Mouse (Mus musculus): Measurements from ENCODE around the gene Vps72. TPM values are rescaled to one million over a fixed set of nuclear protein-coding genes. Genes with fewer than 3 reads are reported as not detected.

Gene Vps72
- total RNA-seq, 2 experiments from 2014 or later = 45.8 to 59.5 TPM

DNA sequence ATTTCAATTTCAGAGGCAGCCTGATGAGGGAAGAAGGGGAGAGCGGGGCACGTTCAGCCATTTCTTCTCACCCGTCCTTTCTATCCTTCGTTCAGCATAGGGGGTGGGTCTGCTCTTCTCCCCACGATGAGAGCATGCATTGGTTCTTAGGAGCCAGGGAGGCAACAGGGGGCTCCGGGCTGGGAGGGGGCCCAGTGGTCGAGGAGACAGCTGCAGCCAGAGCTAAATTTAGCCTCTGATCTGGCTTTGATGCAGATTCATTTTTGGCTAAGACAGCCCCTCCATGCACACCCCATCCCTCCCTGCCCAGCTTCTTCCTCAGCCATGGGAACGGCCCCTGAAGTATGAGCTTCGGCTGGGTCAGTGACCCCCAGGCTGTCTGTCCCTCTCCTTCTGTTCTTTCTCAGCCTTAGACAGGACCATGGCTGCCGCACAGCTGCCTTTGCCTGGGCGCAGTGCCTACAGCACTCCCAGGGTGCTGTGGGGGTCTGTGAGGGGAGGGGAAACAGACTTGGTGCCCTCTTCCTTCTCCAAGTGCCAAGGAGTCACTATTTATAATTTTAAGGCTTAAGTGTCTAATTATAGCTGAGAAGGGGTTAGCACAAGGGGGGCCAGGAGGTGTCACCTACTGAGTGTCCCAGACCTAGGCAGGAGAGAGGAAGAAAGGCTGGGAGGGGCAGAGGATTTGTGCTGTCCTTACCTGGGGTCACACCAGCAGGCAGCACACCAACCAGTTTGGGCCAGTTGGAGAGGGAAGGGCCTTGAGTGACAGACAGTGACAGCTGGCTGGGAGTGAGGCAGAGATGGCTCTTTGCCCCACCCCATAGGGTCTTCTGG, 52.8 kb downstream of the Vps72 start:
- DNase-seq (ENCODE audit: low spot score in 2 of 2) = no peak

DNA sequence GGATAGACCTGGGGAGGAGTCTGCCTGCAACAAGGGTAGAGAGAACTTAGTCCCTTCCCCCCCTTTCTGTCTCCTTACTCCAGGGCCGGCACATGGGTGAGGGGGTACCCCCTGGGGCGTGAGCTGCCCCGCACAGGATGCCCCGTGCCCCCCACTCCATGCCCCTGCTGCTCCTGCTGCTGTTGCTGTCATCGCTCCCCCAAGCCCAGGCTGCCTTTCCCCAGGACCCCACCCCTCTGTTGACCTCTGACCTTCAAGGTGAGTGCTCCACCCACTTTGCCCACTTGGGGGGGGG, 53.4 kb downstream of the Vps72 start:
- no peak for DNase-seq (ENCODE audit: low spot score in 2 of 2)

DNA sequence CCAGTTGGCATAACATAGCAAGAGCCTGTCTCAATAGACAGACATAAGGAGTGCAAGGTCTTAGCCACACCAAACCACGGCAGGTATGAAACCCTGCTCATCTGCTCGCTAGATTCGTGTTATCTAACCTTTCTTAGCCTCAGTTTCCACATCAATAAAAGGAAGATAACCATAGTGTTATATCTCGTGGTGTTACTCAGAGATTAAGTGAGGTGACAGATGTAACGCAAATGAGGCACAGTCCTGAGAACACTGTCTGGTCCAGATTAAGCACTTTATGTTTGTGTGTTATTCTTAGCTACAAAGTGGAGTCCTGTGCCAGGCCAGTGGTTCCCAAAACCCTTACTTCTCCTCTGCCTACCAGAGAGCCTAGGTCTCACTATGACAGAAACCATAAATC, 54.0 kb downstream of the Vps72 start:
- DNase-seq (ENCODE audit: low spot score in 2 of 2) = no peak

DNA sequence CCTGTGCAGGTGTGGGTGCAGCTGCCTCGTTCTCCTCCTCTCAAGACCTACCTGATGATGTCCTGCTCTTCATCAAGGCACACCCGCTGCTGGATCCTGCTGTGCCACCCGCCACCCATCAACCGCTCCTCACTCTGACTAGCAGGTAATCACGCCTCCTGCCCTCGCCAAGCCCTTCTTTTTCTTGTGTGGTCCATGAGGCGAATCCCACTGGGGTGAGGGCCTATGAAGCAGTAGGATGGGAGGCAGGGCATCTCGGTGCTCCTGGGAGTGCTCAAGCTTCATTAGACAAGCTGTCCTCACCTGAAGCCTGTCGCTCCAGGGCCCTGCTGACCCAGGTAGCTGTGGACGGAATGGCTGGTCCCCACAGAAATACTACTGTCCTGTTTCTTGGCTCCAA, 59.2 kb downstream of the Vps72 start:
- no peak for DNase-seq (ENCODE audit: low spot score in 2 of 2)

DNA sequence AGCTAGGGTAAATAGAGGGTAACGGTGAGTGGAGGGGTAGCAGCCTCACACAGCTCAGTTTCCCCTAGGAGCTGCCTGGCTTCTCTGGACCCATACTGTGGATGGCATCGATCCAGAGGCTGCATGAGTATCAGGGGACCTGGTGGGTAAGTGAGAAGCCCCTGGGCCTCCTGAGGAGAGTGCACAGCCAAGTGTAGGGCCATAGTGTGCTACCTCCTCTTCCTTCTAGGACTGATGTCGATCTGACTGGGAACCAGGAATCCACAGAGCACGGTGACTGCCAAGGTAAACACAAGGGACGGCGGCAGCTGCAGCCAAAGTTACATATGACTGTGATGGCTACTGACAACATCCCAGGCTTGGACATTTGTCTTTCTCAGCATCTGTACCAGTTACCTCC, 60.3 kb downstream of the Vps72 start:
- DNase-seq (ENCODE audit: low spot score in 2 of 2) = no peak

Small RNA genes within 50 kb of the gene (microRNA-seq; reads per million reads assigned to microRNA genes)
- 0 reads per million in 2 experiments for gene Mir8099-1 (ENCODE audit: borderline number of aligned reads in 2 of 2)

Other genes with a start within 250 kb of the Vps72 start
- gene Psmb4, start 224.1 kb upstream of the Vps72 start, total RNA-seq (2021) = 100 to 1,000 TPM; 276 to 293 TPM
- 10 to 100 TPM; 58.8 to 64.6 TPM for gene Selenbp1, start 178.0 kb upstream of the Vps72 start, total RNA-seq (2021)
- gene Rfx5, start 156.9 kb upstream of the Vps72 start, total RNA-seq (2021) = 10 to 100 TPM; 13.4 to 20.4 TPM
- 10 to 100 TPM; 62.9 to 65.3 TPM for gene Pi4kb, start 136.3 kb upstream of the Vps72 start, total RNA-seq (2021)
- 10 to 100 TPM; 22.7 to 26.1 TPM for gene Zfp687, start 95.6 kb upstream of the Vps72 start, total RNA-seq (2021)
- gene Psmd4, start 68.4 kb upstream of the Vps72 start, total RNA-seq (2021) = 100 to 1,000 TPM; 267 to 274 TPM
- 10 to 100 TPM; 50.9 to 55.4 TPM for gene Pip5k1a, start 4.1 kb upstream of the Vps72 start, total RNA-seq (2021)
- gene Tmod4, start 13.5 kb downstream of the Vps72 start, total RNA-seq (2021) = 1 to 10 TPM in 1 of 2 experiments, not detected in 1; 1.2 TPM
- 10 to 100 TPM; 25.6 to 33.4 TPM for gene Scnm1, start 23.0 kb downstream of the Vps72 start, total RNA-seq (2021)
- 1 to 10 TPM; 6.6 to 7.8 TPM for gene Lysmd1, start 23.1 kb downstream of the Vps72 start, total RNA-seq (2021)
- gene Tnfaip8l2, start 31.3 kb downstream of the Vps72 start, total RNA-seq (2021) = 1 to 10 TPM; 3.0 to 4.5 TPM
- 1 to 10 TPM; 1.6 to 2.5 TPM for gene Sema6c, start 49.4 kb downstream of the Vps72 start, total RNA-seq (2021)
- gene Gabpb2, start 106.9 kb downstream of the Vps72 start, total RNA-seq (2021) = 10 to 100 TPM; 21.4 to 22.1 TPM
- gene Cdc42se1, start 117.7 kb downstream of the Vps72 start, total RNA-seq (2021) = 10 to 100 TPM; 62.8 to 75.0 TPM
- 1 to 10 TPM; 5.9 to 6.2 TPM for gene Mllt11, start 121.1 kb downstream of the Vps72 start, total RNA-seq (2021)
- under 1 TPM; 0.17 to 0.26 TPM for gene Gm128, start 130.6 kb downstream of the Vps72 start, total RNA-seq (2021)
- not detected for gene Bnipl, start 140.2 kb downstream of the Vps72 start, total RNA-seq (2021)
- gene Mindy1, start 170.3 kb downstream of the Vps72 start, total RNA-seq (2021) = 100 to 1,000 TPM in 1 of 2 experiments, 10 to 100 TPM in 1; 75.5 to 124 TPM
- 10 to 100 TPM; 20.1 to 21.9 TPM for gene Prune1, start 171.1 kb downstream of the Vps72 start, total RNA-seq (2021)
- 1 to 10 TPM; 1.4 to 1.7 TPM for gene Anxa9, start 196.2 kb downstream of the Vps72 start, total RNA-seq (2021)
- gene Cers2, start 203.8 kb downstream of the Vps72 start, total RNA-seq (2021) = 100 to 1,000 TPM; 191 to 231 TPM
- 10 to 100 TPM; 20.0 to 25.2 TPM for gene Setdb1, start 246.2 kb downstream of the Vps72 start, total RNA-seq (2021)

Data from adrenal gland, adult 18-20 months (tissue).